Mouse (Mus musculus) stomach, embryonic 14.5 days (tissue): ENCODE results near the gene Olfr922. TPM values are rescaled to one million over a fixed set of nuclear protein-coding genes. Genes with fewer than 3 reads are reported as not detected.

Source experiments
- ATAC-seq: fragments of 200-750 bp; cut with Nextera tagmentation; 2 replicates; pipeline ENCODE4 v1.8.0; 2017; ENCODE audit warnings: low read depth, moderate TSS enrichment; ENCODE audit not compliant: insufficient number of reproducible peaks, insufficient read depth, low FRiP score
- H3K27ac ChIP-seq: fragments of 300-500 bp; sonication (generic); 2 replicates; pipeline ENCODE4 v1.5.1; 2014; ENCODE audit warnings: mild to moderate bottlenecking, low read length, moderate library complexity, mixed read lengths
- H3K27me3 ChIP-seq: fragments of 300-500 bp; sonication (generic); 2 replicates; pipeline ENCODE4 v1.6.1; 2014; ENCODE audit warnings: low read length, control low read depth, mixed read lengths; ENCODE audit not compliant: control insufficient read depth, insufficient read depth
- H3K36me3 ChIP-seq: fragments of 300-500 bp; sonication (generic); 2 replicates; pipeline ENCODE4 v1.6.1; 2014; ENCODE audit warnings: mild to moderate bottlenecking, control low read depth, low read length, moderate library complexity, mixed read lengths; ENCODE audit not compliant: control insufficient read depth, insufficient read depth
- H3K4me1 ChIP-seq: fragments of 300-500 bp; sonication (generic); 2 replicates; pipeline ENCODE4 v1.6.1; 2014; ENCODE audit warnings: low read length, control low read depth, mixed read lengths; ENCODE audit not compliant: control insufficient read depth, insufficient read depth
- H3K4me2 ChIP-seq: fragments of 300-500 bp; sonication (generic); replicated peaks from 2 replicates; pipeline ENCODE4 v1.6.1; 2014; ENCODE audit warnings: low read depth, low read length, control low read depth
- H3K4me3 ChIP-seq: fragments of 300-500 bp; sonication (generic); 2 replicates; pipeline ENCODE4 v1.5.1; 2014; ENCODE audit warnings: low read depth, low read length, control low read depth
- H3K9ac ChIP-seq: fragments of 300-500 bp; sonication (generic); replicated peaks from 2 replicates; pipeline ENCODE4 v1.6.1; 2014; ENCODE audit warnings: low read depth, mild to moderate bottlenecking, control low read depth, low read length, moderate library complexity, mixed read lengths
- H3K9me3 ChIP-seq: fragments of 300-500 bp; sonication (generic); 2 replicates; pipeline ENCODE4 v1.6.1; 2016; ENCODE audit warnings: low read depth, low read length, control low read depth; ENCODE audit not compliant: control insufficient read depth
- WGBS: fragments of 180-500 bp; shearing (Covaris S2); extraction: QIAGEN DNeasy Blood & Tissue Kit; methylation state at CpG from one replicate; pipeline ENCODE4 v1.1.7; 2014; 5-methylcytosine and 5-hydroxymethylcytosine counted together
- polyA plus RNA-seq: library from polyadenylated mRNA; unstranded; fragments of >200 nt; fragmentation: Nextera tagmentation; extraction: Ambion mirVana; gene quantifications from 2 replicates; pipeline ENCODE4 v1.2.1, GENCODE M21; 2014

Olfr922 gene
- not detected in 2 replicates for polyA plus RNA-seq

DNA sequence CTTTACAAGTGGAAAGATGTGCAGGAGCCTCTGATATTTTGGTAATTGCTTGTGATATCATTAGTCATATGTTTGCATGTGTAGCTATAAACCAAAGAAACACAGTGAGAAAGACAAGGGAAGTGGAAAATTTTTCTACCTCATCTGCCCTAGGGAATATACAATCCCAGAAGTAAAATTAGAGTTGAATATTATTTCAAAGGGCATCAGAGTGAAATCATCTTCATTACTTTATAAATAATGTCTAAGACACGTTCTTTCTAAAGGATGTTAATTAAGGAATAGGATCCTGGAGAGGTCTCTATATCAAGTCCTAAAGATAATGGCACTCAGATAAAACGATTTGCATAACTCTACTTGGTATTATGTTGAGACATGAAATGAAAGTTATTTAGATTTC lies at the start of gene Olfr922:
TSS of gene Olfr922 (plus strand) at position 301 of the 400 bp plus-strand sequence.
- WGBS: 69% methylated on average over 2 of the region's 2 CpGs
- H3K9me3 ChIP-seq: no peaks in the 10 kb centered on the region
- H3K4me1 ChIP-seq: no peaks in the 10 kb centered on the region
- no peak within 1 kb of the TSS for H3K27ac ChIP-seq
- no peaks in the 10 kb centered on the region for H3K27me3 ChIP-seq
- no peak for ATAC-seq
- no peak within 1 kb of the TSS for H3K4me2 ChIP-seq
- H3K9ac ChIP-seq: no peak within 1 kb of the TSS
- H3K36me3 ChIP-seq: no peaks in the 10 kb centered on the region
- no peak within 1 kb of the TSS for H3K4me3 ChIP-seq

DNA sequence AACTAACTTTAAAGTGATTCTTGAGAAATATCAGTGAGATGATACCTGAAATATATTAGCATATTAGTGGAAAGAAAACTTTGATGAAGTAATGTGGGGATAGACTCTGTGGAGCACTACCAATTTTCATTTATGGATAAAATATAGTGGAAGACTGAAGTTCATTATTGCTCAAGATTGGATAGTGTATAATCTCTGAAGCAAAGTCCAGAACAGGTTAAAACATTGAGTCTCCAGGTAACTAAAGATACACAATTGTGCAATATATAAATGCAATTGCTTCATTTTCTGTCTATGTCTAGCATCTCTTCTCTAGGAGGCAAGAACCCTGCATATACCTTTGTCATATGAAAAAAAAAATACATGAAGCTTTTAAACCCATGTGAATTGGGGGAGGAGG lies 41.6 kb upstream of the Olfr922 start, which contains the start of gene Olfr921:
TSS of gene Olfr921 (plus strand) at position 301 of the 400 bp plus-strand sequence.
- H3K36me3 ChIP-seq: no peaks in the 10 kb centered on the region
- H3K4me1 ChIP-seq: no peaks in the 10 kb centered on the region
- no peak within 1 kb of the TSS for H3K9ac ChIP-seq
- no peaks in the 10 kb centered on the region for H3K27me3 ChIP-seq
- H3K4me2 ChIP-seq: no peak within 1 kb of the TSS
- H3K27ac ChIP-seq: no peak within 1 kb of the TSS
- H3K4me3 ChIP-seq: no peak within 1 kb of the TSS
- ATAC-seq: no peak
- H3K9me3 ChIP-seq: no peaks in the 10 kb centered on the region

DNA sequence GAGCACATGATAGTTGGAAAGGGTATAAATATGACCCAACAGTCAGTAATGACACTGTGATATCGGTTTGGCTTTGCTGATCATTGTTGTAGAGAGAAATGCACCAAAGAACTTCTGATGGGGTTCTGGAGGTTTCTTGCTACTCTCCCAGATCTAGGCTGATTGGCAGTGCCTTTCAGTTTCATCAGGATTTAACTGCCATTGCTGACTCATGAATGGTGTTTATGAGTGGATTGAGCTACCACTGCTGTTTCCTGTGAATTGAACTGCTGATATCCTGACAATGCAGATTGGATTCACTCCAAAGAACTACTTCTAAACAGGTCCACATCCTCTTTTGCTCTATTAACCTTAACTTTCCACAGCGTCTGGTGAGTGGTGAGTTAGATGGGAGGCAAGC lies 21.7 kb upstream of the Olfr922 start:
- Histone ChIP-seq H3K4me1 (no peaks in the 10 kb centered on the region), H3K9ac (no peak overlapping the region), H3K9me3 (no peaks in the 10 kb centered on the region), H3K4me3 (no peak overlapping the region), H3K4me2 (no peak overlapping the region), H3K27me3 (no peaks in the 10 kb centered on the region), H3K36me3 (no peaks in the 10 kb centered on the region), H3K27ac (no peak overlapping the region)
- no peak for ATAC-seq
- WGBS: 93% methylated on average over 2 of the region's 2 CpGs

DNA sequence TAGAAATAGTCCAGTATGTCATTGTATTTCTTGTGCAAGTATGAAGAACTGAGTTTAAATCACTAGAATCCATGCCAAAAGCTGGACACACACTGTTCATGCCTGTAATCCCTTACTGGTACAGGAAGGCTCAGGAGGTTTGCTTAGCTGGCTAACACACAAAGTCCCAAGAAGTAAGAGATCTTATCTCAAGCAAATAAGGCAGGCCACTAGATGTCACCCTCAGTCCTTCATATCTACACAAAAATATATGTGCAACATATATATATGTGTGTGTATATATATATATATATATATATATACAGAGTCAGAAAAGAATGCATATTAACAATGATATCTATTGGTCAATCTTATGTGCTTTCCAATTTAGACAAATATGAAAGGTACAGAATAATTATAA lies 8.7 kb upstream of the Olfr922 start:
- ATAC-seq: no peak
- Histone ChIP-seq H3K27ac (no peak overlapping the region), H3K4me3 (no peak overlapping the region), H3K27me3 (no peaks in the 10 kb centered on the region), H3K9ac (no peak overlapping the region), H3K4me1 (no peaks in the 10 kb centered on the region), H3K9me3 (no peaks in the 10 kb centered on the region), H3K36me3 (no peaks in the 10 kb centered on the region), H3K4me2 (no peak overlapping the region)

DNA sequence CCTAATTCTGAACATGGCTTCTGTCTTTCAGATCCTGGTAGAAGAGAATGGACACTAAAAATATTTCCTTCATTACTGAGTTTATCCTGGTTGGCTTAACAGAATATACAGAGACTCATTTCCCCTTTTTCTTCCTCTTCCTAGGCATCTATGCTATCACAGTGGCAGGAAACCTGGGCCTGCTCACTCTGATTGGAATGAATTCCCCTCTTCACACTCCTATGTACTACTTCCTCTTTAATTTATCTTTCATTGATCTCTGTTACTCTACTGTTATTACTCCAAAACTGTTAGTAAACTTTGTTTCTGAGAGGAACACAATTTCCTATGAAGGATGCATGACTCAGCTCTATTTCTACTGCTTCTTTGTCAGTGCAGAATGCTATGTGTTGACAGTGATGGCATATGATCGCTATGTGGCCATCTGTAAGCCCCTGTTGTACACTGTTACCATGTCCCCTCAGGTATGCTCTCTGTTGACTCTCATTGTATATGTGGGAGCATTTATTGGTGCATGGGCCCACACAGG lies 1.1 kb downstream of the Olfr922 start:
- no peaks in the 10 kb centered on the region for H3K4me1 ChIP-seq
- no peaks in the 10 kb centered on the region for H3K36me3 ChIP-seq
- no peak overlapping the region for H3K4me3 ChIP-seq
- no peak overlapping the region for H3K9ac ChIP-seq
- H3K9me3 ChIP-seq: no peaks in the 10 kb centered on the region
- no peak overlapping the region for H3K4me2 ChIP-seq
- ATAC-seq: no peak
- H3K27ac ChIP-seq: no peak overlapping the region
- WGBS: 83% methylated on average over 1 of the region's 1 CpGs
- no peaks in the 10 kb centered on the region for H3K27me3 ChIP-seq

DNA sequence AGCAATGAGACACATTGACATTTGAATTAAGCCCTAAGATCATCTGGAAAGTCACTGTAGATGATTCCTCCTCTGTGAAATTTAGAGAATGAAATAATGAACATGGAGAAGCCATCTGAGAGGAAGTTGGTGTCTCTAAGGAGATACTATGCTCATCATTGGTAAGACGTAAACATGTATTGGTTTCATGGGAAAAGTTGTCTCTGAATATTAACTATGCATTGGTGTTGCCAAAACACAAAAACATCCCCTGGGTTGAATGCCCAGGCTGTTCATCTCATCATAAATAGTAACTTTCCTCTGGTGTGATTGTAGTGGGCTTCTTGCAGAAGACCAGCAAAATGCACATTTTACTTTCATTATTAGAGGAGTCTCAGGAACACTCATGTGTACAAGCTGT lies 11.8 kb downstream of the Olfr922 start, which contains the start of gene Olfr923:
TSS of gene Olfr923 (plus strand) at position 301 of the 400 bp plus-strand sequence.
- H3K4me1 ChIP-seq: no peaks in the 10 kb centered on the region
- no peak within 1 kb of the TSS for H3K4me3 ChIP-seq
- no peaks in the 10 kb centered on the region for H3K36me3 ChIP-seq
- H3K4me2 ChIP-seq: no peak within 1 kb of the TSS
- no peaks in the 10 kb centered on the region for H3K27me3 ChIP-seq
- no peak within 1 kb of the TSS for H3K27ac ChIP-seq
- H3K9ac ChIP-seq: no peak within 1 kb of the TSS
- ATAC-seq: no peak
- H3K9me3 ChIP-seq: no peaks in the 10 kb centered on the region
- 93% methylated on average over 1 of the region's 1 CpGs for WGBS

DNA sequence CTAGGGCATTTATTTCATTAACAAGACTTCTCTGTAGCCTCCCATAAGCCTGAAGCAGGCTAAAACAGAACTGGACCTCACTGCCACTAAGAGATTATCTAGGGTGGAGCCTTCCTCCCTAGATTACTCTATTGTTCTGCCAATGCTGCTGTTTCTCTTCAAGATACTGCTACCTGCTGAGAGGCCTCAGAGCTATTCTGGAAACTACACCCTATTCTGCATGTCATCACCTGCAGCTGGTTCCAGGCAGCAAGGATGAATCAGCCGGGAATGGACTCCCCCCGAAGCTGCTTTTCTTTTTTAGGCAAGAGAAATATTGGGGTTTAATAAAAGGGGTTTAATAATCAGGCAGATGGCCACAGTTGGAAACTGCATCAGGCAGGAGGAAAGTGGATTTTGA lies 18.6 kb downstream of the Olfr922 start:
- Histone ChIP-seq H3K27ac (no peak overlapping the region), H3K4me2 (no peak overlapping the region), H3K9ac (no peak overlapping the region), H3K36me3 (no peaks in the 10 kb centered on the region), H3K4me3 (no peak overlapping the region), H3K27me3 (no peaks in the 10 kb centered on the region), H3K4me1 (no peaks in the 10 kb centered on the region), H3K9me3 (no peaks in the 10 kb centered on the region)
- no peak for ATAC-seq
- WGBS: 78% methylated on average over 2 of the region's 2 CpGs

DNA sequence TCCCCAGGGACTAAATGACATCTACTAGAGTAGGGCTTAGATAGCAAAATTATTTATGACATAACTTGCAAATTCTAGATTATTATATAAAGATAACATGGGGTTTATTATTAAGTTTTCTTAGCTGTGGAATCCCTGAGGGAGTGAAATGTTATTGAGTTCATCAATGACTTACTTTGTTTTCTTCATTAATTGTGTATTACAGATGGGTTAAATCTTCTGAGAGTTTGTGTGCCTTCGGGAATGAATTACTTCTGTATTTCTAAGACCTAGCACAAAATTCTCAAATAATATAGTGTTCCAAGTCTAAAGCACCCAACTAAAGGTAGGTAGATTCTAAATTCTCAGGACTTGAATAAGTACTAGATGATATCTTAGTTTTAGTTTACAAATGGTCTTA lies 29.7 kb downstream of the Olfr922 start, which contains the start of gene Olfr924:
TSS of gene Olfr924 (plus strand) at position 301 of the 400 bp plus-strand sequence.
- 76% methylated on average over 1 of the region's 1 CpGs for WGBS

DNA sequence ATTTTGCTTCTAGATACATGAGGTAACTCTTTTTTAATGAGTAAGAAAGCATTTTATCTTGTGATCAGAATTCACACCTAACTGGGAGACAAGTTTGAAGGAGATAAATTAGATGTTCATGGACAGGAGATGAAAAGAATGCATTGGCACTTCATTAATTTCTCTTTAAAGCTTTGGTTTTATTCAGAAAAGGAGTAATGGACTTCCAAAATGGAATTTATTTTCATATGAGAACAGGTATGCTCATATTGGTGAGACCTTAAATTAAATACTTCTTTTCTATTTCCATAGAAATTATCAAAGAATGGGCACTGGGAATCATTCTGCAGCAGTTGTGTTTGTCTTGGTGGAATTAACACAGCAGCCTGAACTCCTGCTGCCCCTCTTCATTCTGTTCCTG lies 40.3 kb downstream of the Olfr922 start, which contains the start of gene Olfr26:
TSS of gene Olfr26 (plus strand) at position 301 of the 400 bp plus-strand sequence.
- Histone ChIP-seq H3K4me2 (no peak within 1 kb of the TSS), H3K27ac (no peak within 1 kb of the TSS), H3K9me3 (no peaks in the 10 kb centered on the region), H3K4me1 (no peaks in the 10 kb centered on the region), H3K4me3 (no peak within 1 kb of the TSS), H3K9ac (no peak within 1 kb of the TSS), H3K36me3 (no peaks in the 10 kb centered on the region), H3K27me3 (no peaks in the 10 kb centered on the region)
- no peak for ATAC-seq

More for the DNA sequence above, 29.7 kb downstream of the Olfr922 start, which contains the start of gene Olfr924:
- H3K27ac ChIP-seq: no peak within 1 kb of the TSS
- no peaks in the 10 kb centered on the region for H3K27me3 ChIP-seq
- no peaks in the 10 kb centered on the region for H3K9me3 ChIP-seq
- no peak within 1 kb of the TSS for H3K9ac ChIP-seq
- no peak for ATAC-seq
- no peaks in the 10 kb centered on the region for H3K36me3 ChIP-seq
- no peak within 1 kb of the TSS for H3K4me2 ChIP-seq
- H3K4me3 ChIP-seq: no peak within 1 kb of the TSS
- no peaks in the 10 kb centered on the region for H3K4me1 ChIP-seq
